Mouse (Mus musculus): ENCODE results near the gene Nmu.

GRCm38 (mm10) chr5:76389041-76389795 is 25.6 kb upstream of the Nmu start:
- TF ChIP-seq MAFK (IDR thresholded peaks at IDR 0.05; ENCODE audit: insufficient replicate concordance, low read length), result no peak
- TF ChIP-seq POLR2A (IDR thresholded peaks at IDR 0.05; ENCODE audit: low read depth, low read length), result no peak
- TF ChIP-seq EP300 (IDR thresholded peaks at IDR 0.05; ENCODE audit: low read length), result no peak

Measured in CH12.LX (cell line).